Mouse (Mus musculus) limb, embryonic 14.5 days (tissue): ENCODE results near the gene Oxnad1. TPM values are rescaled to one million over a fixed set of nuclear protein-coding genes. Genes with fewer than 3 reads are reported as not detected.
"Not testable (repeated sequence)": the region's sequence is repeated elsewhere in the genome, so short reads cannot be mapped to it uniquely, and the experiment has no call there.

Experiments
- ATAC-seq: fragments of 200-750 bp; cut with Nextera tagmentation; 2 replicates; pipeline ENCODE4 v1.8.0; 2017; ENCODE audit warnings: low read depth, moderate number of reproducible peaks, moderate TSS enrichment; ENCODE audit not compliant: low FRiP score
- DNase-seq: peaks from one replicate; pipeline ENCODE4 v3.0.0-alpha.2; 2015; ENCODE audit warnings: low spot score
- H3K27ac ChIP-seq: fragments of 300-500 bp; sonication (generic); replicated peaks from 2 replicates; pipeline ENCODE4 v1.5.1; 2014; ENCODE audit warnings: low read depth, mild to moderate bottlenecking, low read length, moderate library complexity, mixed read lengths
- H3K27me3 ChIP-seq: fragments of 300-500 bp; sonication (generic); 2 replicates; pipeline ENCODE4 v1.6.1; 2014; ENCODE audit warnings: low read length, mixed read lengths; ENCODE audit not compliant: control insufficient read depth, insufficient read depth
- H3K36me3 ChIP-seq: fragments of 300-500 bp; sonication (generic); 2 replicates; pipeline ENCODE4 v1.6.1; 2014; ENCODE audit warnings: mild to moderate bottlenecking, low read length, moderate library complexity, mixed read lengths; ENCODE audit not compliant: control insufficient read depth, insufficient read depth
- H3K4me1 ChIP-seq: fragments of 300-500 bp; sonication (generic); 2 replicates; pipeline ENCODE4 v1.6.1; 2014; ENCODE audit warnings: antibody characterized with exemption, low read length, mixed read lengths; ENCODE audit not compliant: control insufficient read depth, insufficient read depth
- H3K4me2 ChIP-seq: fragments of 300-500 bp; sonication (generic); replicated peaks from 2 replicates; pipeline ENCODE4 v1.6.1; 2014; ENCODE audit warnings: low read depth, mild to moderate bottlenecking, low read length, moderate library complexity; ENCODE audit not compliant: severe bottlenecking
- H3K4me3 ChIP-seq: fragments of 300-500 bp; sonication (generic); replicated peaks from 2 replicates; pipeline ENCODE4 v1.5.1; 2014; ENCODE audit warnings: low read length
- H3K9ac ChIP-seq: fragments of 300-500 bp; sonication (generic); 2 replicates; pipeline ENCODE4 v1.6.1; 2014; ENCODE audit warnings: mild to moderate bottlenecking, low read depth, low read length, moderate library complexity; ENCODE audit not compliant: severe bottlenecking
- H3K9me3 ChIP-seq: fragments of 300-500 bp; sonication (generic); 2 replicates; pipeline ENCODE4 v1.6.1; 2016; ENCODE audit warnings: low read length; ENCODE audit not compliant: control insufficient read depth
- POLR2A ChIP-seq: fragments of 200-500 bp; IDR thresholded peaks from 2 replicates; pipeline ENCODE4 v1.8.0; 2012; ENCODE audit warnings: inconsistent platforms, mild to moderate bottlenecking, moderate library complexity, borderline replicate concordance; ENCODE audit not compliant: insufficient read depth, insufficient read length; ENCODE audit errors: extremely low read depth
- WGBS: fragments of 180-500 bp; shearing (Covaris S2); extraction: QIAGEN DNeasy Blood & Tissue Kit; methylation state at CpG from one replicate; pipeline ENCODE4 v1.1.7; 2014; 5-methylcytosine and 5-hydroxymethylcytosine counted together
- polyA plus RNA-seq, 2 experiments: library from polyadenylated mRNA; depleted of rRNA in 1 of 2; stranded (reverse) in 1 of 2; unstranded in 1 of 2; fragments of >200 nt; fragmentation: Nextera tagmentation in 1 of 2; extraction: Ambion mirVana in 1 of 2; gene quantifications; 2 replicates each; pipeline versions ENCODE4 v1.2.1 to v1.2.3; 2012 to 2014

Oxnad1 gene
- polyA plus RNA-seq, 2 experiments, result 16.0 to 23.8 TPM

DNA sequence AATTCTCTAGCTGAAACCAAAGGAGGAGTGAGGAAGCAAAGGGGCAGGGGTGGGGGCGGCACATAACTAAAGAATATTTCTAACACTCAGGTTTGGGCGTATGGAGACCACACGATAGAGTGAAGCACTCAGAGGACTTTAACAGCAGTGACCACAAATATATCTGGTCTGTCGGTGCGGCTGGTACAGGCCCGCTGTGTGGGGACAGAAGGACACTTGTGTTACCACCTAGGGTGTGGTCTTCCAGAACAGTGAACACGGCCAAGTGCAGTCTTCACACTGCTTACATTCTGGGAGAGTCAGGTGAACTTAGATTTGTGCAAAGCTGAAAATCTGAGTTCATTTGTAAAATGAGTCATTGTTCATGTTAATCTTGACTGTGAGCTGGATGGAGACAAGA lies 12.5 kb downstream of the Oxnad1 start:
- Histone ChIP-seq H3K27me3 (no peaks in the 10 kb centered on the region), H3K27ac (no peak overlapping the region), H3K4me1 (no peaks in the 10 kb centered on the region), H3K9me3 (no peaks in the 10 kb centered on the region), H3K9ac (no peak overlapping the region), H3K4me2 (no peak overlapping the region), H3K4me3 (no peak overlapping the region), H3K36me3 (peaks cover 55% of the 10 kb centered on the region)
- ATAC-seq (no peak), DNase-seq (no peak)
- TF ChIP-seq POLR2A, result no peak
- WGBS, result 94% methylated on average over 7 of the region's 7 CpGs

DNA sequence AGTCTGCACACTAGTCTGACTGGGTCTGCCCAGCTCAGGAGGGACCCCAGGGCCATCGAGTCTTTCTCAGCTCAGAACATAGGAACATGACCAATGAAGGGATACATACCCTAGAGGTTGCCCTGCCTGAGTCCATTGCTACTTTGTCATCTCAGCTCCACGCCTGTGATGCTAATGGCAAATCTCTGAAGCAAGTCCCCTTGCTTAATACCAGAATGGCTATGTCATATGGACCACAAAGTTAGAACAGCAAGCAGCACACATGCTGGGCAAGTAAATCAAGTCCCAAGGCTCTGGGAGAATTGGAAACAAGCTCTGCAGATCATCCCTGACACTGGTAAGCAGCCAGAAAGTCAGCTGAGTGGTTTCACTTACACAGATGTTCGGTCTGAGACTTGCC lies 13.8 kb downstream of the Oxnad1 start:
- no peak for ATAC-seq
- Histone ChIP-seq H3K9ac (no peak overlapping the region), H3K4me1 (no peaks in the 10 kb centered on the region), H3K4me2 (no peak overlapping the region), H3K27me3 (no peaks in the 10 kb centered on the region), H3K36me3 (peaks cover 49% of the 10 kb centered on the region), H3K27ac (no peak overlapping the region), H3K9me3 (no peaks in the 10 kb centered on the region), H3K4me3 (no peak overlapping the region)
- no peak for DNase-seq
- TF ChIP-seq POLR2A, result no peak
- 89% methylated on average over 3 of the region's 3 CpGs for WGBS

DNA sequence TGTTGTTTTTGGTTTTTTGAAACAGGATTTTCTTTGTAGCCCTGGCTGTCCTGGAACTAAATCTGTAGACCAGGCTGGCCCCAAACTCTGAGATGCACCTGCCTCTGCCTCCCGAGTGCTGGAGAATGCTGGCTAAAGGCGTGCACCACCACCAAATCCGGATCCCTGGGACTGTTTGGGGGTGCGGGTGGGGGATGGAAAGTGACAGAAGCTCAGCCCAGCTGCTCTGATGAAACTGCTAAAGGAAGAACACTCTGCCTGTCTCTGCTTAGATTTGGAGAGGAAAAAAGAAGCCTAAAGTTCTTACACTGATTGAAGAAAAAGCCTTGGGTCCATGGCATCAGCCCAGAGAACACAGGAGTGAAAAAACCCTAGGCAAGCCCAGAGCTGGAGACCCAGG lies 18.4 kb downstream of the Oxnad1 start:
- 82% methylated on average over 4 of the region's 4 CpGs for WGBS
- Histone ChIP-seq H3K27me3 (no peaks in the 10 kb centered on the region), H3K9ac (no peak overlapping the region), H3K4me3 (no peak overlapping the region), H3K4me1 (no peaks in the 10 kb centered on the region), H3K4me2 (no peak overlapping the region), H3K27ac (no peak overlapping the region), H3K36me3 (peaks cover 27% of the 10 kb centered on the region), H3K9me3 (no peaks in the 10 kb centered on the region)
- ATAC-seq (no peak), DNase-seq (no peak)
- TF ChIP-seq POLR2A, result no peak

DNA sequence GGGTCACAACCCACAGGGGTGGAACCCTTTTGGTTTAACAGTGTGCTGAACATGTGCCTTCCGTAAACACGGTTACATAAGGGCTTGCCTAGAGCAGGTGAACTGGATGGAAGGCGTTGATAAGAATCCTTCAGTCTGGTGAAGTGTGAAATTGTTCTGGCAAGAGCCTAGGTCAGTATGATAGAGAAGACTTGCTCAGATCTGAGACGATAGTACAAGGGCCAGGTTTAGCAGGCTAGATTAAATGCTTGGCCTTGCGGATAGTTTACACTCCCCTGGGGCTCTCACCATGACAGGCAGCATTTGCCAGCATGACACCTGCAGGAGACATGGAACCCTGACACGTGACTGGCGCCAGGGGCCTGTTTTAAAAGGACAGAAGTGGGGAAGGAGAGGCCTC lies 20.5 kb downstream of the Oxnad1 start:
- Histone ChIP-seq H3K36me3 (peaks cover 9% of the 10 kb centered on the region; the same call in 1 of the 2 replicates), H3K27me3 (no peaks in the 10 kb centered on the region), H3K4me2 (no peak overlapping the region), H3K9ac (no peak overlapping the region), H3K9me3 (no peaks in the 10 kb centered on the region), H3K27ac (no peak overlapping the region), H3K4me1 (no peaks in the 10 kb centered on the region), H3K4me3 (no peak overlapping the region)
- ATAC-seq (no peak), DNase-seq (no peak)
- 48% methylated on average over 7 of the region's 7 CpGs for WGBS
- no peak for TF ChIP-seq POLR2A

DNA sequence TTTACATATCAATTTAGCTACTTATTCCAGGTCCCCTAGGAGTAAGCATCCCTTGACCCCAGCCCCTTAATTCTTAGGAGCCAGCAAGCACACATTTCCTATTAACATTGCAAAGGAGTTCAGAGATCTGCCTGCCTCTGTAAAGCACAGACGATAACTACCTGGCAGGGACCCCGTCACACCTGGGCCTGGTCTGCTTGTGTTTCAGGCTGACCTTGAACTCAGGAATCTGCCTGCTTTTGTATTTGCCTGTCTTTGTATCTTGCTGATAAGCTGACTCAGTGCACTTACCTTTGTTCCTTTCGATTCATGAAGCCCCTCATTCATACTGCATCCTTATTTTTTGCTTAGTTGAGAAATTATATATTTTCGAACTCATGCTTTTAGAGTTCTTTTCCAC lies 21.7 kb downstream of the Oxnad1 start:
- no peak overlapping the region for H3K4me3 ChIP-seq
- H3K27me3 ChIP-seq, result no peaks in the 10 kb centered on the region
- ATAC-seq, result no peak
- TF ChIP-seq POLR2A, result no peak
- WGBS, result 83% methylated on average over 4 of the region's 4 CpGs
- H3K9me3 ChIP-seq, result no peaks in the 10 kb centered on the region
- peaks cover 5% of the 10 kb centered on the region; the same call in 1 of the 2 replicates for H3K36me3 ChIP-seq
- H3K4me2 ChIP-seq, result no peak overlapping the region
- no peak overlapping the region for H3K27ac ChIP-seq
- H3K9ac ChIP-seq, result no peak overlapping the region
- no peak for DNase-seq
- no peaks in the 10 kb centered on the region for H3K4me1 ChIP-seq

DNA sequence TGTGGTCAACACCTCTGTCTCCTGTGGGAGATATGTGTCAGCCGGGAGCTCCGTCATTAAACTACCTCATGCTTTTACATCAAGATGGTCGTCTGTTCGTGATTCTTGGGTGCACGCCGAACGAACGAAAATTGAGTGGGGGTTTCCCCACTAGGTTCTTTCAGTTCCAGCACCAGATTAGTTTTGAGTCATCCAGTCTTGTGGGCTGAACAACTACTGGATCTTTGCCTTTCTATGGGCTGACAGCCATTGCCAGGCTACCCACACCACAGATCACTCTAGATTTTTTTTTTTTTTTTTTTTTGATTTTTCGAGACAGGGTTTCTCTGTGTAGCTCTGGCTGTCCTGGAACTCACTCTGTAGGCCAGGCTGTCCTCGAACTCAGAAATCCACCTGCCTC lies 26.9 kb downstream of the Oxnad1 start:
- not testable (repeated sequence) for ATAC-seq, DNase-seq, H3K9ac ChIP-seq, H3K9me3 ChIP-seq, H3K4me3 ChIP-seq, H3K4me1 ChIP-seq, H3K27ac ChIP-seq, H3K4me2 ChIP-seq, H3K27me3 ChIP-seq, H3K36me3 ChIP-seq
- WGBS, result 91% methylated on average over 10 of the region's 10 CpGs
